Mouse (Mus musculus) brain, embryonic 14.5 days (tissue): ENCODE measurements at regions not wholly inside any gene's neighbourhood (a gene's known extent, or its start where the extent isn't known, plus 50 kb on each side); places are given as distances from the start of the nearest gene placed in this dataset.

ENCODE experiments used
- CTCF ChIP-seq: fragments of 200-500 bp; IDR thresholded peaks from 2 replicates; pipeline ENCODE4 v1.5.1; 2012; ENCODE audit warnings: inconsistent platforms, mild to moderate bottlenecking, moderate library complexity, borderline replicate concordance; ENCODE audit not compliant: insufficient read depth, insufficient read length; ENCODE audit errors: extremely low read depth
- POLR2A ChIP-seq: fragments of 200-500 bp; IDR thresholded peaks from 2 replicates; pipeline ENCODE4 v1.6.1; 2012; ENCODE audit warnings: mild to moderate bottlenecking, inconsistent platforms, borderline replicate concordance; ENCODE audit not compliant: poor library complexity, insufficient read depth, insufficient read length, severe bottlenecking; ENCODE audit errors: extremely low read depth

- TF ChIP-seq CTCF (no peak), POLR2A (no peak)
Observed at GRCm38 (mm10) chr4:31728149-31728516, 235.8 kb upstream of the Map3k7 start.
